Mouse (Mus musculus): Measurements from ENCODE around the gene Mgl2. TPM values are rescaled to one million over a fixed set of nuclear protein-coding genes. Genes with fewer than 3 reads are reported as not detected.

Mgl2 gene
- polyA plus RNA-seq, 1 experiment from 2014 or later = 0.28 TPM

GRCm38 (mm10) chr11:70174491-70174890, 44.4 kb downstream of the Mgl2 start:
- Histone ChIP-seq H3K27ac (no peak overlapping the region), H3K36me3 (no peaks in the 10 kb centered on the region), H3K4me3 (no peak overlapping the region), H3K9me3 (no peaks in the 10 kb centered on the region), H3K27me3 (ENCODE audit: insufficient read depth, poor library complexity, severe bottlenecking) (no peaks in the 10 kb centered on the region; the same call in 1 of the 2 replicates), H3K4me1 (no peaks in the 10 kb centered on the region)
- 78% methylated on average over 4 of the region's 4 CpGs for WGBS
- DNase-seq (ENCODE audit: low spot score) = no peak

- DNase-seq (ENCODE audit: low spot score) = no peak
- no peaks in the 10 kb centered on the region; the same call in 1 of the 2 replicates for H3K27me3 ChIP-seq (ENCODE audit: insufficient read depth, poor library complexity, severe bottlenecking)
- H3K9me3 ChIP-seq = no peaks in the 10 kb centered on the region
- H3K36me3 ChIP-seq = no peaks in the 10 kb centered on the region
- WGBS = 67% methylated on average over 8 of the region's 8 CpGs
- no peak overlapping the region for H3K4me3 ChIP-seq
- H3K4me1 ChIP-seq = no peaks in the 10 kb centered on the region
- H3K27ac ChIP-seq = no peak overlapping the region
Observed at GRCm38 (mm10) chr11:70177647-70178046, 47.5 kb downstream of the Mgl2 start.

DNA sequence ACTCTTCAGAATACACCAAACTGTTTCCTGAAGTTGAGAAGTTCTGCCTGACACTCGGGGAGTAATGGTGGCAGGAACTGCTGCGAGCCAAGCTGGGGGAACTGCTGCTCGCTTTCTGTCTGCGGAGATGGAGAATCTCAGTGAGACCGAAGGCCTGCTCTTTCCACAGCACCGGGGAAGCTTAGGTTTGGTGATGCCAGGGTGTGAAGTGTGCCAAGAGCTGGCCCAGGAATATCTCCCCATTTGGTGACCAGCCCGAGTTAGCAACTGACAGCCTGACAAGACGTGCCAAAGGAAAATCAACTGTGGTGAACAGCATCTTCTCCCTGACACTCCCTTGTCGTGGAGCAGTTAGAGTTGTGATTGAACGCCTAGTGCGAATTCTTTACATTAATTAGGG, 48.2 kb downstream of the Mgl2 start:
- DNase-seq (ENCODE audit: low spot score) = no peak
- 80% methylated on average over 11 of the region's 11 CpGs for WGBS
- Histone ChIP-seq H3K27ac (no peak overlapping the region), H3K27me3 (ENCODE audit: insufficient read depth, poor library complexity, severe bottlenecking) (no peaks in the 10 kb centered on the region; the same call in 1 of the 2 replicates), H3K9me3 (no peaks in the 10 kb centered on the region), H3K4me1 (no peaks in the 10 kb centered on the region), H3K36me3 (no peaks in the 10 kb centered on the region), H3K4me3 (no peak overlapping the region)

DNA sequence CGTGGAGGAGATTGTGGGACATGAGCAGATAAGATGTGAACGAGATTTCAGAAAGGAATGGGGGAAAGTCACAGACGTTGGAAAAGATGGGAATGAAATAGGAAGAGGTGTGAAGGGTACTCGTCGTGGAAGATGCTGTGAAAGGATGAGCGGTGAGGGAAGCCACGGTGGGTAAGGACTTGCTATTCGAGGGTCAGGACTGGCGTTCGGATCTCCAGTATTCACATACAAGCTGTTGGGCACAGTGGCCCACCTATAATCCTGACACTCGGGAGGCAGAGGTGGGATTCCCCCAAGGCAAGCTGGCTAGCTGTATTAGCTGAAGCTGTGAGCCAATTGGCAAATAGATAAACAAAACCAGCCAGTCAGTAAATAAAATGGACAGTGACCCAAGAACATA, 48.6 kb downstream of the Mgl2 start:
- no peak overlapping the region for H3K4me3 ChIP-seq
- 73% methylated on average over 11 of the region's 11 CpGs for WGBS
- no peaks in the 10 kb centered on the region; the same call in 1 of the 2 replicates for H3K27me3 ChIP-seq (ENCODE audit: insufficient read depth, poor library complexity, severe bottlenecking)
- no peaks in the 10 kb centered on the region for H3K4me1 ChIP-seq
- H3K27ac ChIP-seq = no peak overlapping the region
- H3K9me3 ChIP-seq = no peaks in the 10 kb centered on the region
- no peak for DNase-seq (ENCODE audit: low spot score)
- no peaks in the 10 kb centered on the region for H3K36me3 ChIP-seq

GRCm38 (mm10) chr11:70179401-70179800, 49.3 kb downstream of the Mgl2 start:
- 41% methylated on average over 14 of the region's 14 CpGs for WGBS
- no peak for DNase-seq (ENCODE audit: low spot score)
- Histone ChIP-seq H3K9me3 (no peaks in the 10 kb centered on the region), H3K27me3 (ENCODE audit: insufficient read depth, poor library complexity, severe bottlenecking) (no peaks in the 10 kb centered on the region; the same call in 1 of the 2 replicates), H3K4me3 (no peak overlapping the region), H3K36me3 (no peaks in the 10 kb centered on the region), H3K27ac (no peak overlapping the region), H3K4me1 (no peaks in the 10 kb centered on the region)

- no peaks in the 10 kb centered on the region for H3K36me3 ChIP-seq
- H3K27me3 ChIP-seq (ENCODE audit: insufficient read depth, poor library complexity, severe bottlenecking) = no peaks in the 10 kb centered on the region; the same call in 1 of the 2 replicates
- H3K27ac ChIP-seq = no peak overlapping the region
- H3K4me1 ChIP-seq = no peaks in the 10 kb centered on the region
- no peak overlapping the region for H3K4me3 ChIP-seq
- H3K9me3 ChIP-seq = no peaks in the 10 kb centered on the region
- DNase-seq (ENCODE audit: low spot score) = no peak
- WGBS = 86% methylated on average over 4 of the region's 4 CpGs
Observed at GRCm38 (mm10) chr11:70180496-70180895, 50.4 kb downstream of the Mgl2 start.

DNA sequence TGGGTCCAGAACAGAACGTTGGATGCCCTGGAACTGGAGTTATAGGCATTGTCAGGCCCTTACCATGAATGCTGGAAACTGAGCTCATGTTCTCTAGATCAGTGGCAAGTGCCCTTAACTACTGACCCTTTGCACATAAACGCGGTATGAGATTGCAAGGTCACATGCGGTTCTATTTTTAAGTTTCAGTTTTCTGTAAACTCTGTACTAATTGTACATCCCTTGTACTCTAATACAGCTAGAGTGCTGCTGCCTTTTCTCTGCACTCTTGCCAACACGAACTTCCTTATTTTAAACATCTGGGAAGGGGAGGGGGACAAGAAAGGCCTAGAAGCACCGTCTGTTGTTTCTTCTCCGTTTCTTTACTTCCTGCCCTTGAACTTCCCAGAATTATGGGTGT, 55.0 kb downstream of the Mgl2 start:
- 76% methylated on average over 7 of the region's 7 CpGs for WGBS
- no peak overlapping the region for H3K4me3 ChIP-seq
- DNase-seq (ENCODE audit: low spot score) = no peak

More for the DNA sequence above, 55.0 kb downstream of the Mgl2 start:
- H3K4me1 ChIP-seq = no peaks in the 10 kb centered on the region
- H3K36me3 ChIP-seq = no peaks in the 10 kb centered on the region
- no peaks in the 10 kb centered on the region for H3K9me3 ChIP-seq
- H3K27ac ChIP-seq = no peak overlapping the region
- no peaks in the 10 kb centered on the region for H3K27me3 ChIP-seq (ENCODE audit: insufficient read depth, poor library complexity, severe bottlenecking)

Other genes with a start within 250 kb of the Mgl2 start
- 5.0 and 6.2 TPM in 2 replicates for gene Kctd11, start 248.9 kb upstream of the Mgl2 start, polyA plus RNA-seq (2016; fragmentation: Nextera tagmentation; extraction: Ambion mirVana)
- 10.6 and 16.2 TPM in 2 replicates for gene Acap1, start 234.8 kb upstream of the Mgl2 start, polyA plus RNA-seq (2016; fragmentation: Nextera tagmentation; extraction: Ambion mirVana)
- 5.5 and 8.7 TPM in 2 replicates for gene 2810408A11Rik, start 229.3 kb upstream of the Mgl2 start, polyA plus RNA-seq (2016; fragmentation: Nextera tagmentation; extraction: Ambion mirVana)
- gene Neurl4, start 229.3 kb upstream of the Mgl2 start, polyA plus RNA-seq (2016; fragmentation: Nextera tagmentation; extraction: Ambion mirVana) = 8.3 and 12.7 TPM in 2 replicates
- 55.2 and 69.4 TPM in 2 replicates for gene Gps2, start 216.4 kb upstream of the Mgl2 start, polyA plus RNA-seq (2016; fragmentation: Nextera tagmentation; extraction: Ambion mirVana)
- 2,011 and 2,470 TPM in 2 replicates for gene Eif5a, start 208.4 kb upstream of the Mgl2 start, polyA plus RNA-seq (2016; fragmentation: Nextera tagmentation; extraction: Ambion mirVana)
- 1.8 and 2.1 TPM in 2 replicates for gene Ybx2, start 194.5 kb upstream of the Mgl2 start, polyA plus RNA-seq (2016; fragmentation: Nextera tagmentation; extraction: Ambion mirVana)
- 17.8 and 24.1 TPM in 2 replicates for gene Slc2a4, start 182.1 kb upstream of the Mgl2 start, polyA plus RNA-seq (2016; fragmentation: Nextera tagmentation; extraction: Ambion mirVana)
- 4.7 and 22.3 TPM in 2 replicates for gene Cldn7, start 165.6 kb upstream of the Mgl2 start, polyA plus RNA-seq (2016; fragmentation: Nextera tagmentation; extraction: Ambion mirVana)
- 20.5 and 23.8 TPM in 2 replicates for gene Ctdnep1, start 149.2 kb upstream of the Mgl2 start, polyA plus RNA-seq (2016; fragmentation: Nextera tagmentation; extraction: Ambion mirVana)
- 135 and 147 TPM in 2 replicates for gene Elp5, start 147.8 kb upstream of the Mgl2 start, polyA plus RNA-seq (2016; fragmentation: Nextera tagmentation; extraction: Ambion mirVana)
- 365 and 379 TPM in 2 replicates for gene Gabarap, start 139.2 kb upstream of the Mgl2 start, polyA plus RNA-seq (2016; fragmentation: Nextera tagmentation; extraction: Ambion mirVana)
- gene Phf23, start 134.6 kb upstream of the Mgl2 start, polyA plus RNA-seq (2016; fragmentation: Nextera tagmentation; extraction: Ambion mirVana) = 51.8 and 73.3 TPM in 2 replicates
- 29.5 and 40.3 TPM in 2 replicates for gene Dvl2, start 129.7 kb upstream of the Mgl2 start, polyA plus RNA-seq (2016; fragmentation: Nextera tagmentation; extraction: Ambion mirVana)
- 79.1 and 102 TPM in 2 replicates for gene Acadvl, start 114.9 kb upstream of the Mgl2 start, polyA plus RNA-seq (2016; fragmentation: Nextera tagmentation; extraction: Ambion mirVana)
- 5.7 and 9.3 TPM in 2 replicates for gene Dlg4, start 113.4 kb upstream of the Mgl2 start, polyA plus RNA-seq (2016; fragmentation: Nextera tagmentation; extraction: Ambion mirVana)
- gene Asgr1, start 76.2 kb upstream of the Mgl2 start, polyA plus RNA-seq (2016; fragmentation: Nextera tagmentation; extraction: Ambion mirVana) = 0.23 and 0.93 TPM in 2 replicates
- 0.17 and 1.1 TPM in 2 replicates for gene Asgr2, start 37.7 kb upstream of the Mgl2 start, polyA plus RNA-seq (2016; fragmentation: Nextera tagmentation; extraction: Ambion mirVana)
- 0.31 TPM in 1 of 2 replicates, not detected in the other for gene Clec10a, start 25.9 kb downstream of the Mgl2 start, polyA plus RNA-seq (2016; fragmentation: Nextera tagmentation; extraction: Ambion mirVana)
- gene Slc16a11, start 82.4 kb downstream of the Mgl2 start, polyA plus RNA-seq (2016; fragmentation: Nextera tagmentation; extraction: Ambion mirVana) = 0.51 and 2.4 TPM in 2 replicates
- 10.0 and 10.4 TPM in 2 replicates for gene Slc16a13, start 90.7 kb downstream of the Mgl2 start, polyA plus RNA-seq (2016; fragmentation: Nextera tagmentation; extraction: Ambion mirVana)
- gene Bcl6b, start 99.5 kb downstream of the Mgl2 start, polyA plus RNA-seq (2016; fragmentation: Nextera tagmentation; extraction: Ambion mirVana) = 10.7 and 15.0 TPM in 2 replicates
- gene 0610010K14Rik, start 107.6 kb downstream of the Mgl2 start, polyA plus RNA-seq (2016; fragmentation: Nextera tagmentation; extraction: Ambion mirVana) = 142 and 153 TPM in 2 replicates
- gene Gm21988, start 109.5 kb downstream of the Mgl2 start, polyA plus RNA-seq (2016; fragmentation: Nextera tagmentation; extraction: Ambion mirVana) = 6.5 and 8.7 TPM in 2 replicates
- 126 and 165 TPM in 2 replicates for gene Rnasek, start 109.5 kb downstream of the Mgl2 start, polyA plus RNA-seq (2016; fragmentation: Nextera tagmentation; extraction: Ambion mirVana)
- gene Alox12, start 125.0 kb downstream of the Mgl2 start, polyA plus RNA-seq (2016; fragmentation: Nextera tagmentation; extraction: Ambion mirVana) = 3.9 and 5.0 TPM in 2 replicates
- not detected in 2 replicates for gene Alox12e, start 192.3 kb downstream of the Mgl2 start, polyA plus RNA-seq (2016; fragmentation: Nextera tagmentation; extraction: Ambion mirVana)
- 0.13 and 0.14 TPM in 2 replicates for gene Alox15, start 221.7 kb downstream of the Mgl2 start, polyA plus RNA-seq (2016; fragmentation: Nextera tagmentation; extraction: Ambion mirVana)